Mouse (Mus musculus) ES-E14 (cell line): Measurements from ENCODE around the gene Spire2. TPM values are rescaled to one million over a fixed set of nuclear protein-coding genes. Genes with fewer than 3 reads are reported as not detected.

ENCODE experiments used
- DNase-seq: peaks from one replicate; pipeline ENCODE4 v3.0.0-alpha.2; 2013; ENCODE audit warnings: low read depth, low spot score
- H3K27ac ChIP-seq: 2 replicates; pipeline ENCODE4 v1.5.1; 2012; ENCODE audit warnings: low read depth, mild to moderate bottlenecking, low read length, moderate library complexity, mixed read lengths; ENCODE audit not compliant: poor library complexity, insufficient read depth, severe bottlenecking
- H3K36me3 ChIP-seq: 2 replicates; pipeline ENCODE4 v1.6.1; 2012; ENCODE audit warnings: mild to moderate bottlenecking, low read length, moderate library complexity, mixed read lengths; ENCODE audit not compliant: control insufficient read depth, poor library complexity, insufficient read depth, severe bottlenecking
- H3K4me1 ChIP-seq, 2 experiments: fragments of 150-350 bp in 1 of 2; sonication (generic) in 1 of 2; 2 replicates each; pipeline ENCODE4 v1.6.1; 2012; ENCODE audit warnings: low read length in 2 of 2, mild to moderate bottlenecking in 1 of 2, mixed read lengths in 1 of 2; ENCODE audit not compliant: control insufficient read depth in 2 of 2, insufficient read depth in 2 of 2, poor library complexity in 1 of 2
- H3K4me3 ChIP-seq, 2 experiments: fragments of 150-350 bp in 1 of 2; sonication (generic) in 1 of 2; 2 replicates each; pipeline ENCODE4 v1.5.1; 2012; ENCODE audit warnings: low read length in 2 of 2, low read depth in 1 of 2, mild to moderate bottlenecking in 1 of 2, mixed read lengths in 1 of 2; ENCODE audit not compliant: insufficient read depth in 1 of 2, poor library complexity in 1 of 2, severe bottlenecking in 1 of 2
- H3K9ac ChIP-seq: 2 replicates; pipeline ENCODE4 v1.6.1; 2012; ENCODE audit warnings: low read depth, mild to moderate bottlenecking, low read length, mixed read lengths; ENCODE audit not compliant: poor library complexity, insufficient read depth, severe bottlenecking
- H3K9me3 ChIP-seq: fragments of 150-350 bp; sonication (generic); 2 replicates; pipeline ENCODE4 v1.6.1; 2012; ENCODE audit warnings: low read depth, mild to moderate bottlenecking, low read length; ENCODE audit not compliant: control insufficient read depth, insufficient read depth
- CHD2 ChIP-seq: IDR thresholded peaks from 2 replicates; pipeline ENCODE4 v1.6.1; 2014; ENCODE audit warnings: mild to moderate bottlenecking, low read depth, low read length, inconsistent platforms
- HCFC1 ChIP-seq: IDR thresholded peaks from 2 replicates; pipeline ENCODE4 v1.6.1; 2012; ENCODE audit warnings: low read length, inconsistent platforms, borderline replicate concordance; ENCODE audit not compliant: insufficient read depth
- MAFK ChIP-seq: IDR thresholded peaks from 2 replicates; pipeline ENCODE4 v1.6.1; 2014; ENCODE audit warnings: mild to moderate bottlenecking, low read depth, low read length, inconsistent platforms; ENCODE audit not compliant: insufficient read depth
- ZC3H11A ChIP-seq: IDR thresholded peaks from 2 replicates; pipeline ENCODE4 v1.6.1; 2012; ENCODE audit warnings: low read depth, mild to moderate bottlenecking, inconsistent platforms, low read length, borderline replicate concordance
- ZNF384 ChIP-seq: IDR thresholded peaks from 2 replicates; pipeline ENCODE4 v1.6.1; 2012; ENCODE audit warnings: low read depth, low read length, inconsistent platforms
- in situ Hi-C, 2 experiments: fragments of 600-800 bp; cut with MboI; formaldehyde crosslinking; loops; one replicate each; pipeline ENCODE4 v1.15.1; 2025; ENCODE audit warnings: low sequenced_read_pairs in 2 of 2, inconsistent platforms in 1 of 2; ENCODE audit not compliant: unreplicated experiment in 2 of 2
- total RNA-seq: library from RNA; depleted of rRNA; stranded (reverse); fragments of 300-350 nt; gene quantifications from 2 replicates; pipeline ENCODE4 v1.2.3, GENCODE M21; 2012

Gene Spire2
- total RNA-seq, 1 experiment: 8.8 TPM

- H3K27ac ChIP-seq: no peak overlapping the region
- in situ Hi-C loops: no loop called here
- no peak for DNase-seq
- no peaks in the 10 kb centered on the region; the same call in 1 of the 2 replicates for H3K36me3 ChIP-seq
- no peaks in the 10 kb centered on the region for H3K9me3 ChIP-seq
- H3K9ac ChIP-seq: no peak overlapping the region
- peaks cover 3 to 7% of the 10 kb centered on the region in 2 experiments; a peak in 2 of 4 replicates for H3K4me1 ChIP-seq
- peak overlapping the region in 1 of 2 experiments; percentile 89; a peak in 1 of 4 replicates for H3K4me3 ChIP-seq
- TF ChIP-seq ZNF384 (peak; percentile 82), CHD2 (no peak), MAFK (no peak), ZC3H11A (no peak), HCFC1 (no peak)
These were observed 12.9 kb upstream of the Spire2 start for GRCm38 (mm10) chr8:123319522-123320164.

DNA sequence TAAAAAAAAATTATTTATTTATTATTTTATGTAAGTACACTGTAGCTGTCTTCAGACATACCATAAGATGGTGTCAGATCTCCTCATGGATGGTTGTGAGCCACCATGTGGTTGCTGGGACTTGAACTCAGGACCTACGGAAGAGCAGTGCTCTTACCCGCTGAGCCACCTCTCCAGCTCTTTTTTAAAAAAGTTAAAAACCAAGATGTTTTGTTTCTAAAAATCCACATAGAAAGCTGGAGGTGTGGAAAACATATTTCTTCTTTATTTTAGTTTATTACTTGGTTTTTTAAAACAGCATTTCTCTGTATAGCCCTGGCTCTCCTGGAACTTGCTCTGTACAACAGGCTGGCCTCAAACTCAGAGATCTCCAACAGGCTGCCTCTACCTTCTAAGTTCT is 4.0 kb upstream of the Spire2 start:
- Histone ChIP-seq H3K27ac (no peak overlapping the region), H3K9ac (no peak overlapping the region), H3K9me3 (no peaks in the 10 kb centered on the region), H3K4me3 (no peak overlapping the region), H3K4me1 (peaks cover 0 to 5% of the 10 kb centered on the region in 2 experiments; a peak in 1 of 4 replicates), H3K36me3 (no peaks in the 10 kb centered on the region)
- DNase-seq: no peak
- TF ChIP-seq CHD2: no peak
- no peak for TF ChIP-seq ZNF384
- TF ChIP-seq MAFK: no peak
- TF ChIP-seq HCFC1: no peak
- TF ChIP-seq ZC3H11A: no peak
- in situ Hi-C loops: no loop called here

- in situ Hi-C loops: no loop called here
These were observed 3.2 kb upstream of the Spire2 start for GRCm38 (mm10) chr8:123329350-123329749.

DNA sequence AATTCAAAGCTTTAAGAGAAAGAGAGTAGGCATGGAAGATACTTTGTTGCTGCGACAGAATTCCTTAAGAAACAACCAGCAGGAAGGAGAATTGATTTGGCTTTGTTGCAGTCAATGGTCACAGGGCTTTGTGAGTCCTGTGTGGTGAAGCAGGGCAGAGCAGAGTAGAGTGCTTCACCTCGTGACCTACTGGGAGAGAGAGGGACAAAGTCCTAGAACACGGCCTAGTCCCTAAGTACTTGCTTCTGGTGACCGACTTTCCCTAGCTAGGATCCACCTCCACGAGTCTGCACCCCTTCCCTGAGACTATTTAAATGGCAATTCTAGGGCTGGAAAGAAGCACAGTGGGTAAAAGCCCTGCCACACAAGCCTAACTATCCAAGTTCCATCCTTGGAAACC is 2.6 kb upstream of the Spire2 start:
- in situ Hi-C loops: no loop called here
- H3K36me3 ChIP-seq: no peaks in the 10 kb centered on the region
- no peak overlapping the region for H3K27ac ChIP-seq
- TF ChIP-seq HCFC1 (no peak), ZC3H11A (no peak), MAFK (no peak), ZNF384 (no peak), CHD2 (no peak)
- no peaks in the 10 kb centered on the region for H3K9me3 ChIP-seq
- H3K9ac ChIP-seq: no peak overlapping the region
- DNase-seq: no peak
- H3K4me3 ChIP-seq: no peak overlapping the region
- peaks cover 2 to 6% of the 10 kb centered on the region in 2 experiments; a peak in 1 of 4 replicates for H3K4me1 ChIP-seq

More at GRCm38 (mm10) chr8:123329350-123329749, 3.2 kb upstream of the Spire2 start:
- Histone ChIP-seq H3K36me3 (no peaks in the 10 kb centered on the region), H3K9ac (no peak overlapping the region), H3K4me3 (no peak overlapping the region), H3K27ac (no peak overlapping the region), H3K4me1 (peaks cover 0 to 6% of the 10 kb centered on the region in 2 experiments; a peak in 1 of 4 replicates), H3K9me3 (no peaks in the 10 kb centered on the region)
- TF ChIP-seq CHD2: no peak
- TF ChIP-seq MAFK: no peak
- TF ChIP-seq HCFC1: no peak
- TF ChIP-seq ZC3H11A: no peak
- TF ChIP-seq ZNF384: no peak
- no peak for DNase-seq

DNA sequence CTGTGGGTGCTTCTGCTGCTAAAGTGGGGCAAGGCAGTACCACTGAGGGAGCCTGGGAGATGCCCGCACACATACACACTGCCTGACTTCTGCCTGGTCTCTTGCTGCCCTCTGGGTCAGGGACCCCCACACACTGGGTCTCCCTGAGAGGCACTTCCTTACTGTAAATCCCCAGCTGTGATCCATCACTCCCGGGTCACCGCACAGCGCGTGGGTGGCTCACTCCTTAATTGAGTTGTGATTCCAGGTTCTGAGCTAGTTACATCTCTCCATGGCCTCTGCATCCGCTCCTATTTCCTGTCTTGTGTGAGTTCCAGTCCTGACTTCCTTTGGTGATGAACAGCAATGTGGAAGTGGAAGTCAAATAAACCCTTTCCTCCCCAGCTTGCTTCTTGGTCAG is 1.8 kb upstream of the Spire2 start:
- TF ChIP-seq MAFK (no peak), ZNF384 (no peak), ZC3H11A (no peak), CHD2 (no peak), HCFC1 (no peak)
- no peaks in the 10 kb centered on the region for H3K36me3 ChIP-seq
- no peak overlapping the region for H3K27ac ChIP-seq
- no peak for DNase-seq
- no peak overlapping the region for H3K9ac ChIP-seq
- H3K4me1 ChIP-seq: peaks cover 4 to 9% of the 10 kb centered on the region in 2 experiments; a peak in 3 of 4 replicates
- in situ Hi-C loops: no loop called here
- no peak overlapping the region for H3K4me3 ChIP-seq
- no peaks in the 10 kb centered on the region for H3K9me3 ChIP-seq
